Mouse (Mus musculus): ENCODE results near the gene Gltp.

Gene Gltp

DNA sequence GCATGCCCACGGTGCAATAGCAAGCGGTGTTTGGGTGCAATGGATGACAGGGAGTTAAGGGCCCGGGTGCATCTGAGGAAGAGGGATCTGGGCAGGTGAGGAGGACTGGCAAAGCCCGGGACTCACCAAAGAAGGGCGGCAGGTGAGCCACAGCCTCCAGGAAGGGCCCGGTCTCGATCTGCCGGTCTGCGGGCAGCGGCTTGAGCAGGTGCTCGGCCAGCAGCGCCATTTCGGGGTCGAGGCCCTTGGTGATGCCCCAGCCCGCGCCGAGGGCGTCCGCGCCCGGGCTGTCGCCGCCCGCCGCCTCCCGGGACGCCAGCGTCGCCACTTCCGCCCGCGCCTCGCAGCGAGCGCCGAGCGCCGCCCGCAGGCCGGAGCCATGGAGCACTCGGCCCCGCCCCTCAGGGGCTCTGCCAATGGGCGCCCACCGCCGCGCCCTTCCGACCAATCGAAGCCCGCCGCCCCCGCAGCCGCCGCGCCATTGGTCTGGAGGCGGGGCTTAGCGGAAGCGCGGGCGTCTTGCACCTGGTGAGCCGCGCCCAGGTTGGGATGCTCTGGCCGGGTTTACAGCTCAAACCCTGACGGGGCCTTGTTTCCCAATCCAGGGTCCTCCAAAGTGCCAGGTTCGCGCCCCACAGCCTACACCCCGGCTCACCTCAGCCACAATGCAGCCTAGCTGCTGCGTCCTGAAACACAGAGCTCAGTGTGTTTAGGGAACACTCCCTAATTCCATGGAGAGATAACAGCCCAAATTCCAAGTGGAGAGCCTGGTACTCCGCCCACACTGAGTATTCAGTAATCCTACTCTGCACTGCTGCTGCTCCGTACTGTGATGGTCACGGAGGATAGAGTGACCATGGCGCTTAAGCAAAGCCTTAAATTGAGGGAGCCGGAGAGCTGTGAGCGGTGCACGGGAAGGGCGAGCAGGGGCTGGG, at the start of gene Gltp:
Gene Gltp (minus strand): TSS at position 352 of the 935 bp plus-strand sequence.
- peak; percentile 99 for DNase-seq (ENCODE audit: low read depth, low spot score)

DNA sequence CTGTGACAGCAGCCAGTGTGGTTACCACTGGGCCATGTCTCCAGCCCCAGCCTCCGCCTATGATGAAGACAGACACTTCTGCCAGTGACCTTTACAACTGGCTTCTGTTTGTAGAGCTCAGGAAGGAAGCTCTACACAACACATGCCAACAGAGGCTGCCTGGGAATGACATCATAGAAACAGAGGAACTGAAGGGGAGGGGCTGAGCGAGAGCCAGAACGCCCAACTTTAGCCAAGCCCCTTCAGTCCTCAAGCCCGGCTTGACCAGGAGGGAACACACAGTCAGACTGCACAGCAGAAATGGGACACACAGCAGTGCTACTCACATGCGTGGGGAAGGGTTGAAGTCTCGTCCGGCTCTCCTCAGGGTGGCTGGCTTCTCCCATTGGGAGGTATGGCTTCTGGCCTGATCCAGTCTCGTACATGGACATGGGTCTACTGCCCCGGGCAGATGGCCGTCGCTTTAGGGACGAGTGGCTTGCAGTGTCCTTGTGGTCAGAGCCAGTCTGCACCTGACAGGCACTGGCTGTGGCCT, 48.0 kb upstream of the Gltp start:
- DNase-seq (ENCODE audit: low read depth, low spot score): no peak

DNA sequence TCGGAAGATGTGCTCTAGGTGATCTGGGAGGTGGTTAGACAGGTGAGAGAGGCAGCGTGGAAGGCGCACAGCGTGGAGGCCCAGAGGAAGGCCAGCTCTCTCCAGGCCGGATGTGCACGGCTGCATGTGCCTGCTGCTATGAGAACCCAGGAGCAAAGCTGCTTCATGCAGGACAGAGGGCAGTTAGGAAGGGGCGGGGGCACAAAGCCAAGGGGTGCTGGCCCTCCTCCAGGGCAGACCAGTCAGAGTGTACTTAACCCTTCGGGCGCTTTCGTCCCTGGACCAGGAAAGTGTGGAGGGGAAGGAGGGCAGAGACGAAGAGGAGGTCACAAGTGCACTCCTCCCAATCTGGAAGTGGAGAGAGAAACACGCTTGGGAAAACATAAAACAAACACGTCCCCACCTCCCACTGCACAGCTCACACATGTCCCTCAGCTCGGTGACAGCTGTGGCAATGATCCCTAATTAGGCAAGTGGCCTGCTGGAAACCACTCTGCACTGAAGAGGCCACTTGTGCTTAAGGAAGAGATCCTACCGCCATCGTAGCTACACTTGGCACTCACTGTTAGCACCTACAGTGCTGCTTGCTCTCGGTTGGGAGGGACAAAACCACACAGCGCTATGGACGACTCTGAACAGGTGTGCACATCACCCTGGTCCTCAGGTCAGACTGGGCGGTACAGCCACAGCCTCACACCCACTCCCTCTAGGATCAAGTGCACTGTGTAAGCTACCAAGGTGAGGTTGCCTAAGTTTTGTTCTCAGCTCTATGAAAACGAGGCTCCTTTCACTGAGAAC, 46.5 kb upstream of the Gltp start:
- DNase-seq (ENCODE audit: low read depth, low spot score): no peak

DNA sequence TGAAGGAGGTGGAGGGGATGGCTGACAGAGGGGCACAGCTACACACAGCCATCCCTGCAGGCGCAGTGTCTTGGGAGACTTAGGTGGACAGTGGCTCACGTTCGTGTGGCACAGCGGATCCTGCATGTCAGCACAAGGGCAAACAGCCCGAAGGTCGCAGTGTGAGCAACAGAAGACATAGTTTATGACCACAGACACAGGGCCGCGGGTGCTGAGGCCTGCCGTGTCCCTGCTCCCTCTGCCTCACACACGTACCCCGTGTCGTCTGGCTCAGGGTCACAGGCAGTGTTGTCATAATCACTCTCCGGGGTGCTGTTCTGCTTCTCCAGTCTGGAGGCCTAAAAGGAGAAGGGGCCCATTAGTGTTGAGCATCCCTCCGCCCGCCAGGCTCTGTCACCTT, 42.8 kb upstream of the Gltp start:
- DNase-seq (ENCODE audit: low read depth, low spot score): no peak

DNA sequence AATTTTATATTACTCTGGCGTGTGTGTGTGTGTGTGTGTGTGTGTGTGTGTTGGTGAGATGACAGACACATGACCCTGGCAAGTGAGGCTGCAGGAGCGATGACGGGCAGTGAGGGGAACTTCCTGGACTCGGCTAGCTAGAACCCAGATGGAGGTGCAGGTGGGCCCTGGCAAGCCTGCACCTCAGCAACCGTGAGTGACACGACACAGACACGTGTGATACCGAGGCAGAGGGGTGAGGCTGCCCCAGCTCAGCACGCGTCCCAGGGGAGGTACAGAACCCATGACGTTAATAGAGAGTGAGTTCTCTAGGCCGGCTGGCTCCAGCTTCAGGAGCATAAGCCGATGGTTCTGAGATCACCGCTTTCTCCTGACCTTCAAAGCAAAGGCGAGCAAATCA, 41.2 kb upstream of the Gltp start:
- no peak for DNase-seq (ENCODE audit: low read depth, low spot score)

DNA sequence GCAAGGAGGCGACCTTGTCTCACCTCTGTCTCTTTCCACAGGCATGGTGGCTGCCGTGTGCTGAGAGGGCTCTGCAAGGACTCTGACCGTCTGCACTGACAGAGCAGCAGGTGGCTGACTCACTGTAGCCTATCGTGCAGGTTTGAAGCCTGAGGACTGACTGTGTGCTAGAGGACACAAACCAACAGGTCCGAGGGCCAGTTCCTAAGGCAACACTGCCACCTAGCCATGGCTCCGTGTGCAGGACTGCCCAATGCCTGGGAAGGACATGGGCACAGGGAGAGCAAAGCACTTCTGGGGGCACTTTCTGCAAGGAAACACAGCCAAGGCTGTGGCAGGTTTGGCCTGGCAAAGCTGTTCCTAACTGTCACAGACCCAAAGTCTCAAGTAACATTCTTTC, 40.7 kb upstream of the Gltp start:
- DNase-seq (ENCODE audit: low read depth, low spot score): no peak

DNA sequence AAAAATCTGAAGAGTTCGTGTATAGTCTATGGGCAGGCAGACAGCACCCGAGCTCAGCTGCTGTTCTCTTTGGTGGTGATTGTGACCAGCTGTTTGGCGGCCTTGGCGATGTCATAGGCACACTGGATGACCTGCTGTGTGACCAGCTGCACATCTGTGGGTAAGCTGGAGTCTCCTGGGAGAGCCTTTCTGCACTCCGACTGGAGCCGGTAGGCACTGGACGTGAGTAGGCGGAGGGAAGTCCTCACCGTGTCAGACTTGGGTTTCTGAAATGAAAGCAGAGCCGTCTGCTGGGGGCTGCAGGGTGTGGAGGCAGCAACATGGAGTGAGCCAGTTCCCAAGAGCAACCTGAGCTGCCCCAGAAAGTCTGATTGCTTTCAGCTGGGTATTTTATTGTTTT, 39.3 kb upstream of the Gltp start:
- DNase-seq (ENCODE audit: low read depth, low spot score): no peak

DNA sequence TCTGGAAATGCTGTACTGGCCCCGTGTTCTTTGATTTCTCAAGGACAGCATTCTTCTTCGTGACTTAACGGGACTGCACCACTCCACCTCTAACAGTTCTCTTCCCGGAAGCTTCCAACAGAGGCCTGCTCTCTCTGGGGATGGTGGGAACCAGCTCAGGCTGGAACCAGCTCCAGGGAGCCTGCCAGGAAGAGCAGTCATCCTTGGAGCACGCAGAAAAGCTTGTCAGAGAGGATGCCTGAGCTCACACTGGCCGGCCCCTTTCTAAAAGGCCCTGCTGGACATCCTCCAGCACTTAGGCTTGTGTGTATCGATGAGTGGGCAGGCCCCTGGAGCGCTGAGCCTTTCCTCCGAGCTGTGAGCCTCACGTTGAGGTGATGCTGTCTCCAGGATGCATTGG, 37.4 kb upstream of the Gltp start:
- DNase-seq (ENCODE audit: low read depth, low spot score): peak; percentile 69

DNA sequence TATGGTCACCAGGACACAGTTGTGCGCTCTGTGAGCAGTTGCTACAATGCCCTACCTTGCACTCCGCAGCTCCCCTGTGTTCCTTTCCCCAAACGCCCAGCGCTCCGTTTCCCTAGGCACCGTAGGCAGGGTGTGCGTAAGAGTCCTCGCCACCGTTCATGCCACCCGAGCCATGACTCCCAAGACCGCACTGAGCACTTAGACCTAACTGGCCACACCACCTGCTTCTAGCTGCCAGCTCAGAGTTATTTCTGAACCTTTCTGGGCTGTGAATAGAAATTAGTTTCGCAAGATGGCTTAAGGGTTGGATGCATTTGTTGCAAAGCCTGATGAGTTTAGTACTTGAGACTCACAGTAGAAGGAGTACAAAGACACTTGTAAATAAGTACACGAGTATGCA, 32.1 kb upstream of the Gltp start:
- no peak for DNase-seq (ENCODE audit: low read depth, low spot score)

DNA sequence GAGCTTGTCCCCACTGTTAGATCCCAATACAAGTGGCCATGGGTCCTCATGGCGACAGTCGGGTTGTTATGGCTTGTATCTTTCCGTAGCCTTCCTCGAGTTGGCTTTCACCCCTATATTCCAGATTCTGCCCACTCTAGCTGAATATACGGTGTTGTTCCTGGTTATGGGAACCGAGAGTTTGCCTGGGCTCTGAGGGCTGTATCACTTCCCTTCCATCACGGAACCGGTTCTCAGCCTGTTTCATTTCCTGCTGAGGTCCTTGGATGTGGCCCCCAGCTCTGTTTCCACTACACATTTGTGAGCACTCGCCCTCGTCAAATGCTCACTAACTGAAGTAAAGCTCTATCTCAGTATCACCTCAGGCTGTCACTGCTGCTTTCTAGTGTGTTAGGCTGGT, 31.2 kb upstream of the Gltp start:
- DNase-seq (ENCODE audit: low read depth, low spot score): no peak

DNA sequence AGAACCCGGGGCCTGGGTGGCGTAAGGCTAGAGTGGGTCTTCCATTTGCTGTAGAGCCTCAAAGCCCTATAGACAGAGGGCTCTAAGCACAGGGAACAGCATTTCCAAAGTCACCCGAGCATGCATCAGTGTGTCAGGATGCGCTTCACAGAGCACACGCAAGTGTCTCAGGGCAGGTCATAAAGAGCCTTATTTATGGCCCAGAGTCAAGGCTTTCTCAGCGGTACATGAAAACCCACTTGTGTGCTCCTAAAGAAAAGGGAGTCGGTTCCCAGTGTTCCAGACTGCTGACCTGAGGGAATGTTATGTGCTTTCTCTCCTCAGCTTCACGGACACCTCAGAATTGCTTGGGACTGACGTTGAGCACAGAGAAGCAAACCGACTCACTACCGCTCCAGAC, 30.0 kb upstream of the Gltp start:
- DNase-seq (ENCODE audit: low read depth, low spot score): no peak

DNA sequence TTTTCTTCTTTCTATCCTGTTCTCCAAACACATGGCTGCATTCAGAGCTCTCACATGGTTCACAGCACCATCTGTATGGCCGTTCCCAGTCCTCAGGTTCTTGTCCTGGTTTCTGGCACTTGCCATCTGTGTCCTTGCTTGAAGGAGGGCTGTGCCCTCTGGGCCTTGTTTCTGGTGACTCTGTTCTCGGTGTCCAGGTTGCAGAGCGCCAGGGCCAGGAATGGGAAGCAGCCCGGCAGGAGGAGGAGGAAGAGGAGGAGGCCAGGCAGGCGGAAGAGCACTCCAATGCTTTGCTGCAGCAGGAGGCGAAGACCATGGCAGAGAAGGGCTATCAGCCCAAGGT, 29.1 kb upstream of the Gltp start:
- DNase-seq (ENCODE audit: low read depth, low spot score): no peak

DNA sequence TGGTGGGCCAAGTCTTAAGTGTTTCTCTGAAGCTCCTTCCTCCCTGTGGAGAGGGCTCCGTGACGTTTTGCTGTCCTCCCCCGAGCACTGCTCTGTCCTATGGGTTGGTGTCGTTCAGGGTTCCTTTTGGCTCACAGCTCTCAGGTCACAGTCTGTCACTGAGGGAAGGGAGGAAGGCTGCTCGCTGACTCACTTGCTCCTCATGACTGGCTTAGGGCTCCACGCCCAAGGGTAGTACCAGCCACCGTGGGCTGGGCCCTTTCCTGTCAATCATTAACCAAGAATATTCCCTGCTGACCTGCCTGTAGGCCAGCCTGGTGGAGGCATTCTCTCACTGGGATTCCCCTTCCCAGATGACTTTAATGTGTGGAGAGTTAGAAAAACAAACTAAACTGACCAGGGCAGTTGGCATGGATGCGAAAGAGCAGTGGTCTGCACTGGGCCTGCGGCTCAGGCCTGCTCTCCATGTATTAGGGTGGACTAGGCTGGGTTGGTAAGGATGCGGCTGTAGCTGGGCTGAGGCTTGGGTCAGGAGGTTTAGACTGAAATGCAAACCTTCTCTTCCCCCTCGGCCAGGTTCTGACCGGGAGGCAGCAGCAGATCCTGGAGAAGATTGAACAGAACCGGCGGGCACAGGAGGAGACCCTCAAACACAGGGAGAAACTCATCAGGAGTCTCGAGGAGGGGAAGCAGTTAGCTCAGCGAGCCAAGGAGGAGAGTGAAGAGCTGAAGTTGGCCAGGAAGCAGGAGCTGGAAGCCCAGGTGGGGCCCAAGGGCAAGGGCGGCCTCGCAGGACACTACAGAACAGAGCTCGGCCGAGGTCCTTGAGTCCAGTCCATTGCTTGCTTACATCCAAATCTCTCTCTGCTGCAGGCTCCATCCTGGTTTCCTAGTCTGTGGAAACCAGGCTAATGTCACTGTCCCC, 28.5 kb upstream of the Gltp start:
- DNase-seq (ENCODE audit: low read depth, low spot score): no peak

DNA sequence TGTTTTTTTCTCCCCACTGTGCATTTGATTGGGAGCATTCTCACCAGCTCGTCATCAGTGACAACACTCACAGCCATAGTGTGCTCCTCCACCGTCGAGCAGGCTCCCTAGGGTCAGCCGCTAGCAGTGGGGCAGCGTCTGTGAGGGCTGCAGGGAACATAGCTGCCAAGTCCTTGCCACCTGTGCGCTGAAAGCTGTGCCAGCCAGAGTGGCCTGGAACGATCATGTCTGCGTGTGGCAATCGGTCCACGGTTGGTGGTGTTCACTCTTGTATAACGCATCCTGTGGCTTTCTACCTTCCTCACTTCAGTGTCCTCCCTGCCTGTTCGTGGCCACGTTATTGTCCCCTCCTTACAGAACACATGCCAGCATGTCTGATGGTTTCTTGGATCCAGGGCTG, 27.7 kb upstream of the Gltp start:
- DNase-seq (ENCODE audit: low read depth, low spot score): no peak

DNA sequence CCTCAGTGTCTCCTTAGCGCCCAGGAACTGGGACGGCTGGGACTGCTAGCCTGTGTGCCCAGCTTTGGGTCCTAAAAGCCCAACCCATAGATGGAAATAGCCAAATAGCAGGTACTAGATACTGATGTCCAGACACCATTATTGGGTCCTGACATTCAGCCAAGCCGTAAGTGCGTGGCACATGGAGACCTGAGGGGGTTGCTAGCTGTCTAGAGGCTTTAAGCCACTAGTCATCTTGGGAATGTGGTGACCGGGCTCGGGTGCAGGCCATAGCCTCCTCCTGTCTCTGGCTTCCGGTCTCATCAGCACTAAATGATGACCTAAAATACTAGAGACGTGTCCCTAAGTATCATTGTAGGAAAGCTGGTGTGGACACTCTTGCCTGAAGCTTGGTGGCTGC, 27.2 kb upstream of the Gltp start:
- no peak for DNase-seq (ENCODE audit: low read depth, low spot score)

DNA sequence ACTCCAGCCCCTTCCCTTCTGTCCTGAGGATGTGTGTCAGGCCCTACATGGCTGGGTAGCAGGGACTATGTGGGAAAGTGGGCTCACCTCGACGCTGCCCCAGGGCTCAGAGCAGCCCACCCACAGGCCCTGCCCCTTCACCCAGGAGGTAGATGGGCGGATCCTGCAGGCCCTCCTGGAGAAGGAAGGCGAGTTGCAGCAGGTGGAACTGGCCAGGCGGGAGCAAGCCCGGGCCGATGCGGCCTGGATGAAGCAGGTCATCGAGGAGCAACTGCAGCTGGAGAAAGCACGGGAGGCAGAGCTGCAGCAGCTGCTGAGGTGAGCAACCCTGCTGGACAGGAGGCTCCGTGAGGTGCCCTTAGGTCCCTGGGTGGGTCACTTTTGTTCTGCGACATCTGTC, 26.5 kb upstream of the Gltp start:
- no peak for DNase-seq (ENCODE audit: low read depth, low spot score)

DNA sequence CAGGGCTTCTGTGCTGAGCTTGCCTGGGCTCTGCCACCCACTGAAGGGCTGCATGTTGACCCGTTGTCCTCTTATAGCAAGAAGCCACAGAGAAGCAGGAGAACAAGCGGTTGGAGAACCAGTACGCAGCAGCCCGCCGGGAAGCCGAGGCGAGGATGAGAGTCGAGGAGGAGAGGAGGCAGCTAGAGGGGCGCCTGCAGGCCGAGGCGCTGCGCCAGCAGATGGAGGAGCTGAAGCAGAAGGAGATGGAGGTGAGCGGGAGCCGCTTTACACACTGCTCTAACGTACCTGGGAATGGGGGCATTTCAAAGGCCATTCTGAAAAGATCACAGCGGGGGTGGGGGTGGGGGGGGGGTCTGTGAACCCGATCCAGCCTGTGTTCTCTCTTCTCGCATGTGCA, 23.8 kb upstream of the Gltp start:
- DNase-seq (ENCODE audit: low read depth, low spot score): no peak

DNA sequence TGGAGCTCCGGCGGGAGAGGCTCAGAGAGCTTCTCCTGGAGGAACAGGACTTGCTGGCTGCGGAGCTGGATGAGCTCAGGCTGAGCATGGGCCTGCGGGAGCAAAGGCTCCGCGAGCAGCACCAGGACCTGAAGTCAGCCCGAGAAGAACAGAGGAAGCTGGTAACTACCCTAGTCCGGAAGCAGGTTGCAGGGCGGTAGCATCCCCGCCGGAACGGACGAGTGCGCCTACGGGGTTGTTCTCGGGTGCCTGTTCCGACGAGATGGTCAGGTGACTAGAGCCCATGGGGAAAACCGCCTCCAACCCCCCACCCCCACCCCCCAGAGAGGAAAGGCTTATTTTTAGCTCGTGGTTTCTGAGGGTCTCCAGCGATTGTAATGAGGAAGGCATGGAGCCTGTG, 18.6 kb upstream of the Gltp start:
- DNase-seq (ENCODE audit: low read depth, low spot score): no peak

DNA sequence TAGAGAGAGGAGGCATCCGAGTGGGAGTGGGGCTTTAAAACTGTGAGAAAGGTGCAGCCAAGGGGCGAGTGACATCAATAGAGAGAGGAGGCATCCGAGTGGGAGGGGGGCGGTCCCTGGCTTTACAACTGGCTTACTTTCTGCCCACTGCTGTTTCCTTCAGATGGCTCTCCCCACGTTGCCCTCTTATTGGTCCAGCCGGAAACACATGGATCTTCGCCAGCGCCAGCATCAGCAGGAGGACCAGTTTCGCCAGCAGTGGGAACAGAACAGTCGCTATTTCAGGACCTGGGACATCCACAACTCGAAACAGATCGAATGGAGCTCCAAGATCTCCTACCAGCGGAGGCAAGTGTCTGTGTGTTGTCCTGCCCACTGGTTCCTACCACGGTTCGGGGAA, 17.7 kb upstream of the Gltp start:
- no peak for DNase-seq (ENCODE audit: low read depth, low spot score)

DNA sequence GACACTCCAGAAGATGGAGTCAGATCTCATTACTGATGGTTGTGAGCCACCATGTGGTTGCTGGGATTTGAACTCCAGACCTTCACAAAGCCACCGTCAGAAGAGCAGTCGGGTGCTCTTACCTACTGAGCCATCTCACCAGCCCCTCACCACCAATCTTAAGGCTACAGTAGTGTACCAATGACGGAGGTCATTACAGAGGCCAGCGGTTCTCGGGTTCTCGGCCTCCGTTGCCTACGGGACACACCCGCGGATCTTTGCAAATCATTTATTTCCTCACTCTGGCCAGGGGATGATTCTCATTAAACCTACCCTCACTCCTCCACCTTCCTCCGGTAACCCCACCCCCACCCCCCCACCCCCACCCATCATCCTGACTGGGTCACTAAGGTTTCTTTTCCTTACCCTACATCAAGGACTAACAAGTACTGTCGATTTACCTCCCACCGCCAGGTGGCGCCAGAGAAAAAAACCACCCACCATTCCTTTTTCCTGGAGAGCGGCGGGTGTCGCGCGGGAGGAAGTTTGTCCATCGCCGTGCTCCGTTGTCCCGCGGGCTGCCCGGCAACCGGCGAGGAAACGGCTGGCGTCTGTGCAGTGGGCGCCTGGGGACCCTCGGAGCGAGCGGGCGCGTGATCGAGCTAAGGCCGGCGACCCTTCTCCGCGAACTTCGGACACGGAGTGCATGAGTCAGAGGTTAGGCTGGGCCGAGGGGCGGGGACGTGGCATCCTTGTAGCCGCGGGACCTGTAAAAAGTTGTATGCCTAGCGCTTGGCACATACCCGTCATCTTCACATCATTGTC, 16.7 kb upstream of the Gltp start, which contains the start of gene Tchp:
Gene Tchp (plus strand): TSS at position 496 of the 804 bp plus-strand sequence.
- DNase-seq (ENCODE audit: low read depth, low spot score): peak; percentile 97
